ENCODE assay signal across 29 mouse cellular contexts in the genomic region with DNA sequence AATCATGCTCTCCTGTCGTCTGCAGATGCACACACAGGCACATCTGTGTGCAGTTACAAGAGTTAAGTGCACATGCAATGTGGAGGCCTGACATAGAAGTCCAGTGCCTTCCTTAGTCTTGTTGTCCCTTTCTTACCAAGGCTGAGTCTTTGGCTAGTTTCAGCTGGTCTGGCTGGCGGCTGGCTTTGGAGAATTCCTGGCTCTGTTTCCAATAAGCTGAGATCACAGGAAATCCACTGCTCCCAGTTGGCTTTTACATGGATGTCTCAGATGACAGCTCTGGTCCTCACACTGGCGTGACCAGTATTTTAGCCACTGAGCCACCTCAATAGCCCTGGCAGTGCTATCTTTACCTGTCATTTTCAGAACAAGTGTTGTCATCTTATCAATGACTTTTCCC.
DNase-seq lines count a peak whose midpoint lies in the region; ATAC-seq lines count a peak whose summit lies in the region.
"Had no signal": no experiment of that assay in that cellular context is flagged by ENCODE, and none has a peak within 500 bp of the region (broad histone marks: within the 10 kb centered on the region; RNA-seq: fewer than 3 reads in every experiment).

No protein-coding gene starts in this region.

- H3K4me3 ChIP-seq in heart, embryonic 12.5 days, result no peak overlapping the region
- no peak overlapping the region for H3K4me3 ChIP-seq in forebrain, embryonic 11.5 days (ENCODE audit: low read depth, low read length)
- H3K4me3 ChIP-seq: forebrain, embryonic 15.5 days; heart, embryonic 15.5 days; hindbrain, embryonic 10.5 days; hindbrain, embryonic 15.5 days; kidney, embryonic 15.5 days; left cerebral cortex, adult 2 months; limb, embryonic 13.5 days; liver, embryonic 13.5 days had no signal

- no peaks in the 10 kb centered on the region for H3K9me3 ChIP-seq in heart, embryonic 12.5 days (replicated peaks)
- no peaks in the 10 kb centered on the region for H3K9me3 ChIP-seq in forebrain, embryonic 11.5 days (ENCODE audit: control insufficient read depth, low read length)
- H3K9me3 ChIP-seq: forebrain, embryonic 15.5 days; heart, embryonic 15.5 days; hindbrain, embryonic 10.5 days; hindbrain, embryonic 15.5 days; kidney, embryonic 15.5 days; limb, embryonic 13.5 days; liver, embryonic 13.5 days had no signal

- no peak overlapping the region for H3K4me2 ChIP-seq in heart, embryonic 12.5 days
- H3K4me2 ChIP-seq in forebrain, embryonic 11.5 days (ENCODE audit: low read depth, low read length, severe bottlenecking), result no peak overlapping the region
- H3K4me2 ChIP-seq: forebrain, embryonic 15.5 days; heart, embryonic 15.5 days; hindbrain, embryonic 15.5 days; kidney, embryonic 15.5 days; limb, embryonic 13.5 days; liver, embryonic 13.5 days; midbrain, embryonic 11.5 days had no signal

- WGBS in heart, embryonic 12.5 days, result 80% methylated on average over 3 of the region's 3 CpGs
- 72% methylated on average over 3 of the region's 3 CpGs for WGBS in forebrain, embryonic 11.5 days

- ATAC-seq in heart, embryonic 12.5 days (ENCODE audit: insufficient number of reproducible peaks, low FRiP score), result no peak
- ATAC-seq in forebrain, embryonic 11.5 days (replicated peaks; ENCODE audit: low FRiP score), result no peak
- ATAC-seq: CD4-positive, CD25-positive, alpha-beta regulatory T cell, adult 4 months; forebrain, embryonic 15.5 days; inflammation-experienced regulatory T-cells, adult 6 months; midbrain, embryonic 16.5 days had no signal

- peaks cover 24% of the 10 kb centered on the region for H3K36me3 ChIP-seq in heart, embryonic 12.5 days
- H3K36me3 ChIP-seq in forebrain, embryonic 11.5 days (ENCODE audit: control insufficient read depth, insufficient read depth, low read length), result no peaks in the 10 kb centered on the region
- H3K36me3 ChIP-seq: forebrain, embryonic 15.5 days; heart, embryonic 15.5 days; hindbrain, embryonic 15.5 days had no signal

- intact Hi-C loops in heart, postnatal 10 days (cut with DNase I), result no loop called here
- intact Hi-C loops in left cerebral cortex, postnatal 25 days (cut with DNase I), result no loop called here

- H3K4me1 ChIP-seq in heart, embryonic 12.5 days (replicated peaks), result no peaks in the 10 kb centered on the region
- no peaks in the 10 kb centered on the region for H3K4me1 ChIP-seq in forebrain, embryonic 11.5 days (replicated peaks; ENCODE audit: control insufficient read depth, insufficient read depth, low read length)
- H3K4me1 ChIP-seq: hindbrain, embryonic 15.5 days; limb, embryonic 13.5 days; liver, embryonic 13.5 days had no signal

- peak; percentile 93 for DNase-seq in heart, adult 11 months
- peak; percentile 23 for DNase-seq in lung, postnatal 36 days
- no peak for DNase-seq in lung, postnatal 14 days
- DNase-seq in heart, postnatal 10 days, result peak; percentile 33 to 43
- DNase-seq in forebrain, embryonic 11.5 days (ENCODE audit: low spot score), result no peak
- no peak for DNase-seq in left cerebral cortex, postnatal 25 days (ENCODE audit: low spot score in 2 of 2)
- DNase-seq: adrenal gland, adult 2 months; adrenal gland, postnatal 36 days; cerebellum, adult 18-20 months; cerebellum, postnatal 14 days; kidney, adult 11 months; kidney, postnatal 25 days; liver, embryonic 13.5 days; lung, adult 2 months; right cerebral cortex, postnatal 25 days; spleen, adult 18-20 months; thymus, postnatal 14 days had no signal

- no peak overlapping the region for H3K9ac ChIP-seq in heart, embryonic 12.5 days
- no peak overlapping the region for H3K9ac ChIP-seq in forebrain, embryonic 11.5 days (ENCODE audit: low read length)
- H3K9ac ChIP-seq: forebrain, embryonic 15.5 days; heart, embryonic 15.5 days; hindbrain, embryonic 15.5 days; kidney, embryonic 15.5 days; limb, embryonic 13.5 days; liver, embryonic 13.5 days had no signal

- H3K27me3 ChIP-seq in heart, embryonic 12.5 days (replicated peaks), result no peaks in the 10 kb centered on the region
- H3K27me3 ChIP-seq in forebrain, embryonic 11.5 days (ENCODE audit: control insufficient read depth, insufficient read depth, low read length), result no peaks in the 10 kb centered on the region
- H3K27me3 ChIP-seq: forebrain, embryonic 15.5 days; heart, embryonic 15.5 days; hindbrain, embryonic 15.5 days; kidney, embryonic 15.5 days; limb, embryonic 13.5 days; liver, embryonic 13.5 days had no signal

- H3K27ac ChIP-seq in heart, embryonic 12.5 days (ENCODE audit: poor library complexity, severe bottlenecking), result no peak overlapping the region
- H3K27ac ChIP-seq in forebrain, embryonic 11.5 days (ENCODE audit: low read depth, low read length), result no peak overlapping the region
- H3K27ac ChIP-seq: forebrain, embryonic 15.5 days; heart, embryonic 15.5 days; hindbrain, embryonic 10.5 days; hindbrain, embryonic 15.5 days; kidney, embryonic 15.5 days; left cerebral cortex, adult 2 months; limb, embryonic 13.5 days; liver, embryonic 13.5 days had no signal

Comparison
In these comparisons a context has a peak if more than half of its experiments do, and no peak if none do; other contexts are left out.
1. DNase-seq: peak in heart, adult 11 months (single experiment), lung, postnatal 36 days (single experiment) and heart, postnatal 10 days (2 of 2); none in lung, postnatal 14 days (single experiment), forebrain, embryonic 11.5 days (single experiment) and left cerebral cortex, postnatal 25 days (0 of 2).